Mouse (Mus musculus): ENCODE results near the gene Matn1.

DNA sequence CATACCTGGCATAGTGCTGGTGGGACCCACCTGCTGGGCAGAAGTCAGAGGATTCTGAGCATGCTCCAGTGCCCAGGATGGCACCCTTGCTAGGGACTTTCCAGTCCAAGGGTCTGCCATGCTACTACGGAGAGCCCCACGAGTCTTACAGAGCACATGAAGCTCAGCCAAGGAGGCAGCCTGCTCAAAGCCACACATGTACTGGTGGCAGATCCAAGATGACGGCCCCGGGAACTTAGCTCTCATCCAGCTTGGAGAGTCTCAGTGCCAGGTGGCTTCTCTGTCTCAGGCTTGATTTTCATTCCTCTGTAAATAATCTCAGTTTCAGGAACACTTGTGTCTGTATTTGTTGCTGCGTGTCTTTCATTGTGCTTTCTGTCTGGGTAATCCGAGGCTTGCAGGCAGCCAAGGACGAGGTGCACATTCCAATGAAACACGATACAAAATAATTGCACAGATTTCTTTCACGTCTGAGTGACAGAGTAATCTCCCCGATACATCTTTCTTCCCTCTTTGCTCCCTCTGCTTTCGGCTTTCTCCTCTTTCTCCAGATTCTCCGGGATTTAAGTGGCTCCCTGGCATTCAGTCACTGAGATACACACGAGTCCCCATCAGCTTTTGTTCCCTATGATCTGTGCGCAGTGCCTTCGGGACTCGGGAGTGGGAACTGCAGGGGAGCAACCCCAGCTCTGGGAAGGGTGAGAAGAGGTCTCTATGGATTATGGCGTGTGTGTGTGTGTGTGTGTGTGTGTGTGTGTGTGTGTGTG, 40.4 kb downstream of the Matn1 start:
- TF ChIP-seq POLR2A (IDR thresholded peaks at IDR 0.05; ENCODE audit: low read depth, low read length) (no peak), CTCF (IDR thresholded peaks at IDR 0.05; ENCODE audit: extremely low read depth, insufficient read depth, insufficient read length, insufficient replicate concordance) (no peak)
